Mouse (Mus musculus): ENCODE measurements around the gene Ndufaf8. TPM values are rescaled to one million over a fixed set of nuclear protein-coding genes. Genes with fewer than 3 reads are reported as not detected.

Gene Ndufaf8
- polyA plus RNA-seq, 1 experiment from 2014 or later: 52.1 TPM

Small RNA genes within 50 kb of the gene (microRNA-seq; reads per million reads assigned to microRNA genes)
- gene Gm25948: not detected

Other genes starting within 250 kb of the Ndufaf8 start
- gene Chmp6, start 185.5 kb upstream of the Ndufaf8 start, polyA plus RNA-seq (2015; fragmentation: Nextera tagmentation; extraction: Ambion mirVana): 37.4 and 37.6 TPM in 2 replicates
- gene Baiap2, start 156.2 kb upstream of the Ndufaf8 start, polyA plus RNA-seq (2015; fragmentation: Nextera tagmentation; extraction: Ambion mirVana): 5.1 and 5.5 TPM in 2 replicates
- 0.32 and 0.39 TPM in 2 replicates for gene Aatk, start 51.8 kb upstream of the Ndufaf8 start, polyA plus RNA-seq (2015; fragmentation: Nextera tagmentation; extraction: Ambion mirVana)
- 4.8 and 5.1 TPM in 2 replicates for gene Cep131, start 12.1 kb upstream of the Ndufaf8 start, polyA plus RNA-seq (2015; fragmentation: Nextera tagmentation; extraction: Ambion mirVana)
- gene Tepsin, start 197 bp upstream of the Ndufaf8 start, polyA plus RNA-seq (2015; fragmentation: Nextera tagmentation; extraction: Ambion mirVana): 5.2 and 6.9 TPM in 2 replicates
- 35.5 and 38.3 TPM in 2 replicates for gene Slc38a10, start 52.4 kb downstream of the Ndufaf8 start, polyA plus RNA-seq (2015; fragmentation: Nextera tagmentation; extraction: Ambion mirVana)
- 1.3 and 1.4 TPM in 2 replicates for gene Bahcc1, start 134.0 kb downstream of the Ndufaf8 start, polyA plus RNA-seq (2015; fragmentation: Nextera tagmentation; extraction: Ambion mirVana)
- gene Actg1, start 249.6 kb downstream of the Ndufaf8 start, polyA plus RNA-seq (2015; fragmentation: Nextera tagmentation; extraction: Ambion mirVana): 712 and 750 TPM in 2 replicates

Data from liver, embryonic 13.5 days (tissue).